Mouse (Mus musculus): ENCODE data around the gene Snx22. TPM values are rescaled to one million over a fixed set of nuclear protein-coding genes. Genes with fewer than 3 reads are reported as not detected.

Gene Snx22
- polyA plus RNA-seq, 1 experiment = 1.6 TPM

DNA sequence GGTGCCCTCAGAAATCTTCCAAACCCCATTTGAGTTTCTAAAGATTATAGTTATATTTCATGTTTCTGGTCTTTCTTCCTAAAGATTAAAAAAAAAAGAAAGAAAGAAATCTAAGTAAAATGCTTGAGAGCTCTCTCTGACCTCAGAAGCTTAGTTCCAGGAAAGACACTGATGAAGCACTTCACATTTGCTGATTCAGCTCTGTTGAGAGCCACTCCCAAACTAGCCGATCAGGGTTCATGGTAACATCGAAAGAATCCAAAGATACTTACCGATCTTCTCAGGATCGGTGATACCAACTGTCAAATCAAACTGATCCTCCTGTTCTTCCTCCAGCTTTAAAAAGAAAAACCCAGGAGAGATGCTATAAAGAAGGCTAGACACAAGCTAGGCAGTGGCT is 35.1 kb upstream of the Snx22 start:
- 60% methylated on average over 4 of the region's 4 CpGs for WGBS
- peak; percentile 74 for DNase-seq
- no peaks in the 10 kb centered on the region for H3K27me3 ChIP-seq (replicated peaks; ENCODE audit: control insufficient read depth, insufficient read depth, low read length)
- H3K4me3 ChIP-seq (ENCODE audit: insufficient read depth, low read depth, low read length) = no peak overlapping the region
- H3K4me1 ChIP-seq (ENCODE audit: control insufficient read depth, insufficient read depth, low read length) = peaks cover 8% of the 10 kb centered on the region; the same call in 1 of the 2 replicates
- H3K36me3 ChIP-seq (ENCODE audit: control insufficient read depth, insufficient read depth, low read length) = peaks cover 4% of the 10 kb centered on the region
- H3K27ac ChIP-seq (ENCODE audit: insufficient read depth, low read depth, low read length) = 0 out of 2 replicates have a peak overlapping the region, but pooled peaks have one; percentile 36
- TF ChIP-seq CTCF (conservative IDR thresholded peaks at IDR 0.05; ENCODE audit: insufficient read depth, insufficient read length, low read depth, low read length) (no peak), POLR2A (IDR thresholded peaks at IDR 0.05; ENCODE audit: low read depth, low read length) (no peak)

DNA sequence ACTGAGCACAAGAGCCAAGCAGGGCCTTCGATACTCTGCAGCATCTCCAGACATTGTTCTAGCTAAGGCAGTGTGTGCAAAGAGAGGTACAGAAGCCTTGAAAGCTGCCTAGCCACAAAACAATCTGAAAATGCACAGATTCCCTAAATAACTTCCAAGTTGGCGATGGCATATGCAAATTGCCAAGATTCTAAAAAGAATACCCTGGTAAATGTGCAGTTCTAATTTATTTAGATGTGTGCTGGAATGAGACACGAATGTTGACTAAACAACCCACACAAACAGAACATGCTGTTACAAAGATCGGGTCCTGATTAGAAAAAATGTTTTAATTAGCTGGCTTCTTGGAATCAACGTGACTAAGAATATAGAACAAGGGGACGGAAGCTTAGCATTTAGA is 33.1 kb upstream of the Snx22 start:
- Histone ChIP-seq H3K27ac (ENCODE audit: insufficient read depth, low read depth, low read length) (no peak overlapping the region), H3K36me3 (ENCODE audit: control insufficient read depth, insufficient read depth, low read length) (peaks cover 8% of the 10 kb centered on the region), H3K27me3 (replicated peaks; ENCODE audit: control insufficient read depth, insufficient read depth, low read length) (no peaks in the 10 kb centered on the region), H3K4me3 (ENCODE audit: insufficient read depth, low read depth, low read length) (no peak overlapping the region), H3K4me1 (ENCODE audit: control insufficient read depth, insufficient read depth, low read length) (peaks cover 8% of the 10 kb centered on the region; the same call in 1 of the 2 replicates)
- TF ChIP-seq CTCF (conservative IDR thresholded peaks at IDR 0.05; ENCODE audit: insufficient read depth, insufficient read length, low read depth, low read length) (no peak), POLR2A (IDR thresholded peaks at IDR 0.05; ENCODE audit: low read depth, low read length) (no peak)
- WGBS = 82% methylated on average over 6 of the region's 6 CpGs
- no peak for DNase-seq

GRCm38 (mm10) chr9:66101577-66101976 is 32.1 kb upstream of the Snx22 start:
- H3K36me3 ChIP-seq (ENCODE audit: control insufficient read depth, insufficient read depth, low read length) = peaks cover 10% of the 10 kb centered on the region
- TF ChIP-seq CTCF (conservative IDR thresholded peaks at IDR 0.05; ENCODE audit: insufficient read depth, insufficient read length, low read depth, low read length) = no peak
- TF ChIP-seq POLR2A (IDR thresholded peaks at IDR 0.05; ENCODE audit: low read depth, low read length) = no peak
- WGBS = 89% methylated on average over 8 of the region's 8 CpGs

GRCm38 (mm10) chr9:66092664-66093063 is 23.1 kb upstream of the Snx22 start:
- Histone ChIP-seq H3K4me3 (ENCODE audit: insufficient read depth, low read depth, low read length) (no peak overlapping the region), H3K4me1 (ENCODE audit: control insufficient read depth, insufficient read depth, low read length) (no peaks in the 10 kb centered on the region), H3K27me3 (replicated peaks; ENCODE audit: control insufficient read depth, insufficient read depth, low read length) (no peaks in the 10 kb centered on the region), H3K27ac (ENCODE audit: insufficient read depth, low read depth, low read length) (no peak overlapping the region), H3K36me3 (ENCODE audit: control insufficient read depth, insufficient read depth, low read length) (peaks cover 3% of the 10 kb centered on the region)
- 67% methylated on average over 2 of the region's 2 CpGs for WGBS
- no peak for DNase-seq
- no peak for TF ChIP-seq CTCF (conservative IDR thresholded peaks at IDR 0.05; ENCODE audit: insufficient read depth, insufficient read length, low read depth, low read length)
- no peak for TF ChIP-seq POLR2A (IDR thresholded peaks at IDR 0.05; ENCODE audit: low read depth, low read length)

More at GRCm38 (mm10) chr9:66101577-66101976, 32.1 kb upstream of the Snx22 start:
- H3K4me1 ChIP-seq (ENCODE audit: control insufficient read depth, insufficient read depth, low read length) = peaks cover 8% of the 10 kb centered on the region; the same call in 1 of the 2 replicates
- DNase-seq = no peak
- no peaks in the 10 kb centered on the region for H3K27me3 ChIP-seq (replicated peaks; ENCODE audit: control insufficient read depth, insufficient read depth, low read length)
- H3K27ac ChIP-seq (ENCODE audit: insufficient read depth, low read depth, low read length) = no peak overlapping the region
- H3K4me3 ChIP-seq (ENCODE audit: insufficient read depth, low read depth, low read length) = no peak overlapping the region

- Histone ChIP-seq H3K36me3 (ENCODE audit: control insufficient read depth, insufficient read depth, low read length) (peaks cover 2% of the 10 kb centered on the region), H3K4me3 (ENCODE audit: insufficient read depth, low read depth, low read length) (no peak overlapping the region), H3K4me1 (ENCODE audit: control insufficient read depth, insufficient read depth, low read length) (no peaks in the 10 kb centered on the region), H3K27ac (ENCODE audit: insufficient read depth, low read depth, low read length) (no peak overlapping the region), H3K27me3 (replicated peaks; ENCODE audit: control insufficient read depth, insufficient read depth, low read length) (no peaks in the 10 kb centered on the region)
- WGBS = 63% methylated on average over 6 of the region's 6 CpGs
- DNase-seq = no peak
- TF ChIP-seq CTCF (conservative IDR thresholded peaks at IDR 0.05; ENCODE audit: insufficient read depth, insufficient read length, low read depth, low read length) = no peak
- TF ChIP-seq POLR2A (IDR thresholded peaks at IDR 0.05; ENCODE audit: low read depth, low read length) = no peak
Measured at GRCm38 (mm10) chr9:66091327-66092231, 22.1 kb upstream of the Snx22 start.

GRCm38 (mm10) chr9:66090593-66091244 is 21.2 kb upstream of the Snx22 start:
- no peak for DNase-seq
- no peaks in the 10 kb centered on the region for H3K27me3 ChIP-seq (replicated peaks; ENCODE audit: control insufficient read depth, insufficient read depth, low read length)
- no peak overlapping the region for H3K4me3 ChIP-seq (ENCODE audit: insufficient read depth, low read depth, low read length)
- no peak overlapping the region for H3K27ac ChIP-seq (ENCODE audit: insufficient read depth, low read depth, low read length)
- no peak for TF ChIP-seq POLR2A (IDR thresholded peaks at IDR 0.05; ENCODE audit: low read depth, low read length)
- TF ChIP-seq CTCF (conservative IDR thresholded peaks at IDR 0.05; ENCODE audit: insufficient read depth, insufficient read length, low read depth, low read length) = no peak
- no peaks in the 10 kb centered on the region for H3K4me1 ChIP-seq (ENCODE audit: control insufficient read depth, insufficient read depth, low read length)
- H3K36me3 ChIP-seq (ENCODE audit: control insufficient read depth, insufficient read depth, low read length) = no peaks in the 10 kb centered on the region; the same call in none of the 2 replicates
- 75% methylated on average over 13 of the region's 13 CpGs for WGBS

DNA sequence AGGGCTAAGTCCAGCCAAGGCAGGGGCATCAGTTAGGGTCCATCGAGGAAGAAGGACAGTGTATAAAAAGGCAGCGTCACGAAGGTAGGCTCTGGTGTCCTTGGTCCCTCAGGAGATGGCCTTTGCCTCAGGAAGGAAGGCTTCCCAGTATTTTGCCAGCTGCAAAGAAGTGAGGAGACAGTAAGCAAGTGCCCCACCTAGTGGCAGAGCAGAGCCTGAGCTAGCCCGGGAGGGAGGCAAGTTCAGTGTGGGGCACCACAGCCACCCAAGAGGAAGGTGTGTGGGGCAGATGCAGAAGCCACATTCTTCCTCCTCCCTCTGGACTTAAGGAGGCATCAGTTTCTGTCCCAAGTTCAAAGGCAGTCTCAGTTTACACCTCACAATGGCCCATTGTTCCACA is 18.9 kb upstream of the Snx22 start:
- no peaks in the 10 kb centered on the region for H3K27me3 ChIP-seq (replicated peaks; ENCODE audit: control insufficient read depth, insufficient read depth, low read length)
- no peak overlapping the region for H3K4me3 ChIP-seq (ENCODE audit: insufficient read depth, low read depth, low read length)
- 26% methylated on average over 4 of the region's 4 CpGs for WGBS
- no peaks in the 10 kb centered on the region; the same call in none of the 2 replicates for H3K36me3 ChIP-seq (ENCODE audit: control insufficient read depth, insufficient read depth, low read length)
- no peaks in the 10 kb centered on the region for H3K4me1 ChIP-seq (ENCODE audit: control insufficient read depth, insufficient read depth, low read length)
- DNase-seq = peak; percentile 68
- TF ChIP-seq CTCF (conservative IDR thresholded peaks at IDR 0.05; ENCODE audit: insufficient read depth, insufficient read length, low read depth, low read length) (peak; percentile 87), POLR2A (IDR thresholded peaks at IDR 0.05; ENCODE audit: low read depth, low read length) (no peak)
- no peak overlapping the region for H3K27ac ChIP-seq (ENCODE audit: insufficient read depth, low read depth, low read length)

Measured in kidney, adult 2 months (tissue).